Mouse (Mus musculus): ENCODE data around the gene Mfsd4b5. TPM values are rescaled to one million over a fixed set of nuclear protein-coding genes. Genes with fewer than 3 reads are reported as not detected.
"Not testable (repeated sequence)": the region's sequence is repeated elsewhere in the genome, so short reads cannot be mapped to it uniquely, and the experiment has no call there.

Mfsd4b5 gene
- polyA plus RNA-seq, 1 experiment = 249 TPM

- no peak overlapping the region for H3K4me3 ChIP-seq (ENCODE audit: insufficient read depth, low read depth, low read length)
- no peak overlapping the region for H3K27ac ChIP-seq (ENCODE audit: insufficient read depth, low read depth, low read length)
- WGBS = 23% methylated on average over 2 of the region's 2 CpGs
- H3K4me1 ChIP-seq (ENCODE audit: control insufficient read depth, insufficient read depth, low read length) = peaks cover 6% of the 10 kb centered on the region; the same call in 1 of the 2 replicates
- no peaks in the 10 kb centered on the region for H3K36me3 ChIP-seq (ENCODE audit: control insufficient read depth, insufficient read depth, low read length)
- peak; percentile 69 for DNase-seq
- TF ChIP-seq POLR2A (IDR thresholded peaks at IDR 0.05; ENCODE audit: low read depth, low read length) (no peak), CTCF (conservative IDR thresholded peaks at IDR 0.05; ENCODE audit: insufficient read depth, insufficient read length, low read depth, low read length) (no peak)
- no peaks in the 10 kb centered on the region for H3K27me3 ChIP-seq (replicated peaks; ENCODE audit: control insufficient read depth, insufficient read depth, low read length)
Observed at GRCm38 (mm10) chr10:39956340-39956878, 30.0 kb downstream of the Mfsd4b5 start.

DNA sequence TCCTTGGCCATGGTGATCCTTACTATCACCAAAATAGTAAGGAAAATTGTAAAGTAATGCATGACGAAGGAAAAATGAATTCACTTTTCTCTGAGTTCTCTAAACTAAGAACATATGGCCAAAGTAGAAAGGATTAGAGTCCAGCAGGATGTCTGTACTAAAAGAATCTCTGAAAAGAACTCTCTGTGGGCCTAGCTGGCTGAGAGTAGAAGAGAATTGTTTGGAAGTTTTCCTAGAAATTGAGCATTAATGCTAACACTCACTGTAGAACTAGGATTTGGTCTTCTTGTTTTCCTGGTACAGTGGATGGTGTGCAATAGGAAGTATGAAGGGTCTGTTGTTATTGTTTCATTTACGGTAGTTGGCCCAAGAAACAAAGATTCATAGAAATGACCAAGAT, 31.3 kb downstream of the Mfsd4b5 start:
- H3K4me1 ChIP-seq (ENCODE audit: control insufficient read depth, insufficient read depth, low read length) = peaks cover 2% of the 10 kb centered on the region; the same call in 1 of the 2 replicates
- no peak for DNase-seq
- no peaks in the 10 kb centered on the region for H3K27me3 ChIP-seq (replicated peaks; ENCODE audit: control insufficient read depth, insufficient read depth, low read length)
- no peaks in the 10 kb centered on the region; the same call in 1 of the 2 replicates for H3K36me3 ChIP-seq (ENCODE audit: control insufficient read depth, insufficient read depth, low read length)
- WGBS = 83% methylated on average over 2 of the region's 2 CpGs
- H3K27ac ChIP-seq (ENCODE audit: insufficient read depth, low read depth, low read length) = no peak overlapping the region
- H3K4me3 ChIP-seq (ENCODE audit: insufficient read depth, low read depth, low read length) = no peak overlapping the region
- TF ChIP-seq CTCF (conservative IDR thresholded peaks at IDR 0.05; ENCODE audit: insufficient read depth, insufficient read length, low read depth, low read length) = no peak
- TF ChIP-seq POLR2A (IDR thresholded peaks at IDR 0.05; ENCODE audit: low read depth, low read length) = no peak

- Histone ChIP-seq H3K27ac (ENCODE audit: insufficient read depth, low read depth, low read length) (no peak overlapping the region), H3K4me3 (ENCODE audit: insufficient read depth, low read depth, low read length) (no peak overlapping the region), H3K4me1 (ENCODE audit: control insufficient read depth, insufficient read depth, low read length) (no peaks in the 10 kb centered on the region; the same call in 1 of the 2 replicates), H3K27me3 (replicated peaks; ENCODE audit: control insufficient read depth, insufficient read depth, low read length) (no peaks in the 10 kb centered on the region), H3K36me3 (ENCODE audit: control insufficient read depth, insufficient read depth, low read length) (peaks cover 4% of the 10 kb centered on the region; the same call in 1 of the 2 replicates)
- TF ChIP-seq CTCF (conservative IDR thresholded peaks at IDR 0.05; ENCODE audit: insufficient read depth, insufficient read length, low read depth, low read length) = no peak
- TF ChIP-seq POLR2A (IDR thresholded peaks at IDR 0.05; ENCODE audit: low read depth, low read length) = no peak
- no peak for DNase-seq
- 90% methylated on average over 2 of the region's 2 CpGs for WGBS
Observed at GRCm38 (mm10) chr10:39949377-39949954, 37.0 kb downstream of the Mfsd4b5 start.

DNA sequence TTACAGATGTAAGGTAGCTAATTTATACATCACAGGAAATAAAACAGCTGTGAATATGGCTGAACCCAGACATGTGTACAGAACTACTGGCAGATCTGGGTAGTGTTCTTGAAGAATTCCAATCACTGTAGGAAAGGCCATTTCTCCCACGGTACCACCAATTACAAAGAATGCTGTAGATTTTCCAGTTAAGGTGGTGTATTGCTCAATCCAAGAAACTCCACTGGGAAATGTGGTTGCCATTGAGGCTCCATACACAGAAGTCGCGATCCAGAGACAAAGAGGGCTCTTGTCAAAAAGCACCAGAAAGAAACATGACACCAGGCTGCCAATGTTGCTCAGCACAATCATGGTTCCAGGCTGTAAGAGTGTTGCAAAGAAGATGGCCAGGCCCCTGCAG, 39.3 kb downstream of the Mfsd4b5 start:
- 78% methylated on average over 3 of the region's 3 CpGs for WGBS
- H3K27ac ChIP-seq (ENCODE audit: insufficient read depth, low read depth, low read length); DNase-seq; H3K27me3 ChIP-seq (replicated peaks; ENCODE audit: control insufficient read depth, insufficient read depth, low read length); H3K4me1 ChIP-seq (ENCODE audit: control insufficient read depth, insufficient read depth, low read length); H3K4me3 ChIP-seq (ENCODE audit: insufficient read depth, low read depth, low read length); H3K36me3 ChIP-seq (ENCODE audit: control insufficient read depth, insufficient read depth, low read length): not testable (repeated sequence)

- no peak for TF ChIP-seq CTCF (conservative IDR thresholded peaks at IDR 0.05; ENCODE audit: insufficient read depth, insufficient read length, low read depth, low read length)
- no peak for TF ChIP-seq POLR2A (IDR thresholded peaks at IDR 0.05; ENCODE audit: low read depth, low read length)
Observed at GRCm38 (mm10) chr10:39936553-39936952, 49.9 kb downstream of the Mfsd4b5 start.

DNA sequence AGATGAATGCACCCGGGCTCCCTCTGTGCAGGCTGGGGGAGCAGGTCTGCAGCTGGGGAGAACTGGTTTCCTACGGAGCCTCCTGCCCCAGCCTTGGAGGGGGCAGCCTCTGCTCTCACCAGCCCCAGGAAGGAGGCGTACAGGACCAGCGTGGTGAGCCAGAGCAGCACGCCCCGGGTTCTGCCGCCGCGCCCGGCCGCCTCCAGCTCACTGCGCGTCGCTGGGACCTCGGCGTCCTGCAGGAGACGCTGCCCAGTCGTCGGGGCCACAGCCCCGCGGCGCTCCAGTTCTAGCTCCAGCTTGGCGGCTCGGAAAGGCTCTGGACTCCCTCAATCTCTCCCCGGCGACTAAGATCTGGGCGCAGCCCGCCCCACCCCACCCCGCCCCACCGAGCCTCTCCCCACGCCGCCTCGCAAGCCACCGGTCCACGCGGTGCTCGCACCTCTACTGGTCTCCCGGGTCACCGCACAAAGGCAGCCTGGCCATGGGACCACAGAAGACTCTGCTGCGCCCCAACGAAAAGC, 59.8 kb downstream of the Mfsd4b5 start, which contains the start of gene Mfsd4b2:
TSS of gene Mfsd4b2 (minus strand) at position 308 of the 524 bp plus-strand sequence.
- Histone ChIP-seq H3K4me3 (ENCODE audit: insufficient read depth, low read depth, low read length) (no peak within 1 kb of the TSS), H3K27ac (ENCODE audit: insufficient read depth, low read depth, low read length) (no peak within 1 kb of the TSS), H3K36me3 (ENCODE audit: control insufficient read depth, insufficient read depth, low read length) (no peaks in the 10 kb centered on the region), H3K4me1 (ENCODE audit: control insufficient read depth, insufficient read depth, low read length) (no peaks in the 10 kb centered on the region), H3K27me3 (replicated peaks; ENCODE audit: control insufficient read depth, insufficient read depth, low read length) (peaks cover 2% of the 10 kb centered on the region)
- TF ChIP-seq CTCF (conservative IDR thresholded peaks at IDR 0.05; ENCODE audit: insufficient read depth, insufficient read length, low read depth, low read length) = no peak
- no peak for TF ChIP-seq POLR2A (IDR thresholded peaks at IDR 0.05; ENCODE audit: low read depth, low read length)
- 2% methylated on average over 41 of the region's 41 CpGs for WGBS
- peak; percentile 14 for DNase-seq

More at GRCm38 (mm10) chr10:39936553-39936952, 49.9 kb downstream of the Mfsd4b5 start:
- Histone ChIP-seq H3K27me3 (replicated peaks; ENCODE audit: control insufficient read depth, insufficient read depth, low read length) (no peaks in the 10 kb centered on the region), H3K4me1 (ENCODE audit: control insufficient read depth, insufficient read depth, low read length) (no peaks in the 10 kb centered on the region), H3K4me3 (ENCODE audit: insufficient read depth, low read depth, low read length) (no peak overlapping the region), H3K27ac (ENCODE audit: insufficient read depth, low read depth, low read length) (no peak overlapping the region), H3K36me3 (ENCODE audit: control insufficient read depth, insufficient read depth, low read length) (peaks cover 2% of the 10 kb centered on the region; the same call in 1 of the 2 replicates)
- no peak for DNase-seq
- 78% methylated on average over 7 of the region's 7 CpGs for WGBS

DNA sequence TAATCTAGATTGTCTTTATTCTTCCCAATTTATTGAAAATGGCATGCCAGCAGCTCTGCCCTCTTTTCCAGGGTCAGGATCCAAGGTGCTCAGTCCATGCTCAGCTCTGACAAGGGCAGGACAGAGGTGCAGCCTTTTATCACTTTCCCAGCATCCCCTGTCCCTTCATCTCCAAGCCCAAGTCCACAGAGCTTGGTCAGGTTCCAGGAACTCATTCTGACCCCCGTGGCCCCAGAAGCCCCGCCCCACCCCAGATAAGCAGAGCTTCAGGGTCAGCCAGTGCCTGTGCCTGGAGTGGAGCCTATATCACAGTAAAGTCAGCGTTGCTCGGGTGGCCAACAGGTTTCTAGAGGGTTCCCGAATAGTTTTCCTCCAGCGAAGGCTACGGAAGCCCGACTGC, 61.9 kb downstream of the Mfsd4b5 start:
- 87% methylated on average over 8 of the region's 8 CpGs for WGBS
- not testable (repeated sequence) for H3K27ac ChIP-seq (ENCODE audit: insufficient read depth, low read depth, low read length)

More for the DNA sequence above, 61.9 kb downstream of the Mfsd4b5 start:
- H3K4me3 ChIP-seq (ENCODE audit: insufficient read depth, low read depth, low read length); H3K36me3 ChIP-seq (ENCODE audit: control insufficient read depth, insufficient read depth, low read length); DNase-seq; H3K4me1 ChIP-seq (ENCODE audit: control insufficient read depth, insufficient read depth, low read length); H3K27me3 ChIP-seq (replicated peaks; ENCODE audit: control insufficient read depth, insufficient read depth, low read length): not testable (repeated sequence)

Data from kidney, adult 2 months (tissue).